Mouse (Mus musculus) hindbrain, postnatal 0 days (tissue): Measurements from ENCODE around the gene Mrpl48. TPM values are rescaled to one million over a fixed set of nuclear protein-coding genes. Genes with fewer than 3 reads are reported as not detected.

Experiments
- ATAC-seq: fragments of 200-750 bp; cut with Nextera tagmentation; 2 replicates; pipeline ENCODE4 v1.8.0; 2017; ENCODE audit warnings: mild to moderate bottlenecking, moderate TSS enrichment, moderate library complexity
- DNase-seq: peaks from one replicate; pipeline ENCODE4 v3.0.0-alpha.2; 2015; ENCODE audit warnings: low spot score
- H3K27ac ChIP-seq: fragments of 300-500 bp; sonication (generic); 2 replicates; pipeline ENCODE4 v1.5.1; 2014; ENCODE audit warnings: mild to moderate bottlenecking
- H3K27me3 ChIP-seq: fragments of 300-500 bp; sonication (generic); 2 replicates; pipeline ENCODE4 v1.6.1; 2014; ENCODE audit warnings: low read length, mixed read lengths; ENCODE audit not compliant: insufficient read depth
- H3K36me3 ChIP-seq: fragments of 300-500 bp; sonication (generic); 2 replicates; pipeline ENCODE4 v1.6.1; 2014; ENCODE audit warnings: low read length, mixed read lengths; ENCODE audit not compliant: insufficient read depth
- H3K4me1 ChIP-seq: fragments of 300-500 bp; sonication (generic); 2 replicates; pipeline ENCODE4 v1.6.1; 2014; ENCODE audit warnings: antibody characterized with exemption, low read length, mixed read lengths; ENCODE audit not compliant: insufficient read depth
- H3K4me2 ChIP-seq: fragments of 300-500 bp; sonication (generic); 2 replicates; pipeline ENCODE4 v1.6.1; 2014; ENCODE audit warnings: low read depth, mild to moderate bottlenecking, low read length, moderate library complexity, mixed read lengths
- H3K4me3 ChIP-seq: fragments of 300-500 bp; sonication (generic); 2 replicates; pipeline ENCODE4 v1.5.1; 2014; ENCODE audit warnings: low read length
- H3K9ac ChIP-seq: fragments of 300-500 bp; sonication (generic); replicated peaks from 2 replicates; pipeline ENCODE4 v1.6.1; 2014; ENCODE audit warnings: mild to moderate bottlenecking, low read length, moderate library complexity, mixed read lengths
- H3K9me3 ChIP-seq: fragments of 300-500 bp; sonication (generic); 2 replicates; pipeline ENCODE4 v1.6.1; 2016; ENCODE audit warnings: low read length, mixed read lengths
- CTCF ChIP-seq: IDR thresholded peaks from 2 replicates; pipeline ENCODE4 v1.5.1; 2016; ENCODE audit warnings: antibody characterized with exemption, control low read depth, low read depth
- WGBS: fragments of 180-500 bp; shearing (Covaris S2); extraction: QIAGEN DNeasy Blood & Tissue Kit; methylation state at CpG from one replicate; pipeline ENCODE4 v1.1.7; 2014; 5-methylcytosine and 5-hydroxymethylcytosine counted together
- polyA plus RNA-seq: library from polyadenylated mRNA; unstranded; fragments of >200 nt; fragmentation: Nextera tagmentation; extraction: Ambion mirVana; gene quantifications from 2 replicates; pipeline ENCODE4 v1.2.1, GENCODE M21; 2015
- total RNA-seq: library from RNA; depleted of rRNA; stranded (reverse); fragments of >200 nt; gene quantifications from 2 replicates; pipeline ENCODE4 v1.2.3, GENCODE M21; 2014

Mrpl48 gene
- total and polyA plus RNA-seq, 2 experiments from 2014 or later, result 29.8 to 97.5 TPM

DNA sequence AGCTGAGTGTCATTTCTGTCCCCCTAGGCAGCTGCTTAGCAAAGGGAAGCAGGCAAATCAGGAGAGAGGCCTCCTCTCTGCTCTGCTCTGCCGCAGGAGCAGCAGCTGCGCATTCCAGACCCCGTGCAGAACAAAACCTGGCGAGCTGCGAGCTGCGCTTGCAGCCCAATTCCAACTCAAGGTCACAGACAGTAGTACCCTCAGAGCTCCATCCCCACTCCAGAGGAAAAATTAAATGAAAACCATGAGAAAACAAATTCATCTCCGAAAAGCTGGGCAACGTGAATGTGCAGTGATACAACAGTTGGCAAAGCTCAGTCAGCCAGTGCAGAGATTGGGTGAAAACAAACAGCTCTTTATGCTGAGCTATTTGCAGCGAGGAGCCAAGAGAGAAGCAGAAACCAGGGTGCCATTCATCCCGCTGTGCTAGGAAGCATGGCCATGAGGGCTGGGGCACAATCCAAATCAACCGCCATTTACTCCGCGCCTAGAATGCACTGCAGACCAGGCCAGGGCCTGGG, 52.6 kb downstream of the Mrpl48 start:
- Histone ChIP-seq H3K9me3 (no peaks in the 10 kb centered on the region), H3K36me3 (no peaks in the 10 kb centered on the region; the same call in 1 of the 2 replicates), H3K4me3 (no peak overlapping the region), H3K4me2 (0 out of 2 replicates have a peak overlapping the region, but pooled peaks have one; percentile 10), H3K9ac (0 out of 2 replicates have a peak overlapping the region, but pooled peaks have one; percentile 28), H3K27ac (peak overlapping the region; percentile 95), H3K4me1 (peaks cover 8% of the 10 kb centered on the region; the same call in 1 of the 2 replicates), H3K27me3 (no peaks in the 10 kb centered on the region)
- DNase-seq (peak; percentile 81), ATAC-seq (peak; percentile 94)
- no peak for TF ChIP-seq CTCF
- 9% methylated on average over 13 of the region's 13 CpGs for WGBS

DNA sequence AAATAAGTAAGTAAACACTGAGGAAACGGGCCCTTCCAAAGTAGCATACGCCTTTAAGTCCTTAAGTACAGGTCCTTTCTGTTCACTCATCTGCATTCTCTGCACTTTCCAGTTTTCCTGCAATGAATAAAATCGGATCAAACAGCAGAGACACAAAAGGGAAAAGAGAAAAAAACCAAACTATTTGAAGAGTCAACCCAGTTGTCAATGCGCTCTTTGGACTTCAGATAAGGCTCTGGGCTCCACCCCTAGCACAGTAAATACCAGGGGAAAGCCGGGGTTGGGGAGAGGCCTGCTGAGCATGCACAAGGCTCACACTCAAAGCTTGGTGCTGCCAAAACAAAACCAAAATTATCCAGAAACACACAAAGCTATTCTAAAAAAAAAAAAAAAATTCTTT, 53.2 kb downstream of the Mrpl48 start:
- WGBS, result 49% methylated on average over 5 of the region's 5 CpGs
- Histone ChIP-seq H3K4me1 (peaks cover 8% of the 10 kb centered on the region; the same call in 1 of the 2 replicates), H3K27ac (peak overlapping the region; percentile 95), H3K36me3 (no peaks in the 10 kb centered on the region; the same call in 1 of the 2 replicates), H3K9ac (0 out of 2 replicates have a peak overlapping the region, but pooled peaks have one; percentile 28), H3K4me3 (no peak overlapping the region), H3K27me3 (no peaks in the 10 kb centered on the region), H3K4me2 (no peak overlapping the region), H3K9me3 (no peaks in the 10 kb centered on the region)
- ATAC-seq (peak; percentile 34; the same call in 1 of the 2 replicates), DNase-seq (peak; percentile 13)
- no peak for TF ChIP-seq CTCF

GRCm38 (mm10) chr7:100550338-100551007, 57.6 kb downstream of the Mrpl48 start:
- Histone ChIP-seq H3K36me3 (peaks cover 7% of the 10 kb centered on the region; the same call in 1 of the 2 replicates), H3K4me1 (peaks cover 8% of the 10 kb centered on the region; the same call in 1 of the 2 replicates), H3K27ac (no peak overlapping the region), H3K9ac (no peak overlapping the region), H3K4me2 (no peak overlapping the region), H3K9me3 (no peaks in the 10 kb centered on the region), H3K27me3 (no peaks in the 10 kb centered on the region), H3K4me3 (no peak overlapping the region)
- DNase-seq, result peak; percentile 64
- 0 out of 2 replicates have a peak, but pooled peaks have one; percentile 14 for ATAC-seq
- WGBS, result 42% methylated on average over 5 of the region's 5 CpGs
- peak; percentile 57 for TF ChIP-seq CTCF

DNA sequence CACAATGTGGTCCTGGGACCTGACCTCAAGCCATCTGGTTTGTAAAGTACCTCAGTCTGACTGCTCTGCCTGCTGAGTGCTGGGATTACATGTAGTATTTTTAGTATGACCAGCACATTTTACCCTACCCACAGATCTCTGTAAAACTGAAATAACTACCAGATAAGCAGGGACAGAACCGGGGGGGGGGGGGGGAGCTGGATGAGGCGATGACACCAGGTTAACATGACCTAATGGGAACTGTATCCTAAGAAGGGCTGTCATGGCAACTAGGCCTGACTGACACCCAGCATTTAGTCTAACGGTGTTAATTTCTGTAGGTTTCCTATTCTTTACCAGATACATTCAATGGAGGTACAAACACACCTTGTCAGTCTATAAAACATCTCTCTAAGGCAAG, 58.3 kb downstream of the Mrpl48 start:
- ATAC-seq, result no peak
- H3K27me3 ChIP-seq, result no peaks in the 10 kb centered on the region
- H3K4me1 ChIP-seq, result peaks cover 5% of the 10 kb centered on the region; the same call in 1 of the 2 replicates
- WGBS, result 94% methylated on average over 3 of the region's 3 CpGs
- peaks cover 7% of the 10 kb centered on the region; the same call in 1 of the 2 replicates for H3K36me3 ChIP-seq
- H3K4me3 ChIP-seq, result no peak overlapping the region
- no peak overlapping the region for H3K4me2 ChIP-seq
- H3K27ac ChIP-seq, result no peak overlapping the region
- no peak for DNase-seq
- no peak for TF ChIP-seq CTCF
- no peak overlapping the region for H3K9ac ChIP-seq
- H3K9me3 ChIP-seq, result no peaks in the 10 kb centered on the region

DNA sequence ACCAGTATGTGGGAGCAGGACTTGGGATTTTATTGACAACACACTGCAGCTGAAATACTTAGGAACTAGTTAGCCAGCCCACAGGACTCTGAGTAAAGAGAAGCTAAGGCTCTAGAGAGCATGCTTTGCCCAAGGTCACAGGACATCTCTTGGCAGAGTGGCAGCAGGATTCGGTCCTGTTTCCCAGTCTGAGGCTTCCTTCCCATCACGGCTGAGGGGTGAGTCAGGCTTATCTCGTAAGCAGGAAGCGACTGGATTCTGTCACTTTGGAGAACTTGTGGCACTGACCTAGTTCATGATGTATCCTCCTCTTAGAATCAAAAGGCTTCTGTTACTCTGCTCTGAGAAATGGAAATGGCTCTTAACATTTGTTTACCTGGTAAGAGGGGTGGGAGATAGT, 60.5 kb downstream of the Mrpl48 start:
- DNase-seq (no peak), ATAC-seq (no peak)
- Histone ChIP-seq H3K36me3 (peaks cover 7% of the 10 kb centered on the region; the same call in 1 of the 2 replicates), H3K27me3 (no peaks in the 10 kb centered on the region), H3K4me3 (no peak overlapping the region), H3K9ac (no peak overlapping the region), H3K4me1 (no peaks in the 10 kb centered on the region), H3K27ac (no peak overlapping the region), H3K4me2 (no peak overlapping the region), H3K9me3 (no peaks in the 10 kb centered on the region)
- TF ChIP-seq CTCF, result no peak
- WGBS, result 90% methylated on average over 4 of the region's 4 CpGs

GRCm38 (mm10) chr7:100544437-100544836, 63.7 kb downstream of the Mrpl48 start:
- ATAC-seq, result no peak
- Histone ChIP-seq H3K4me1 (no peaks in the 10 kb centered on the region), H3K4me3 (no peak overlapping the region), H3K36me3 (peaks cover 12% of the 10 kb centered on the region; the same call in 1 of the 2 replicates), H3K4me2 (no peak overlapping the region), H3K27ac (no peak overlapping the region), H3K9ac (no peak overlapping the region), H3K27me3 (no peaks in the 10 kb centered on the region), H3K9me3 (no peaks in the 10 kb centered on the region)
- no peak for DNase-seq
- no peak for TF ChIP-seq CTCF
- WGBS, result 81% methylated on average over 1 of the region's 1 CpGs
